Mouse (Mus musculus) embryonic fibroblast, embryonic 13.5 days (primary cell): ENCODE results near the gene Cyp2c23. TPM values are rescaled to one million over a fixed set of nuclear protein-coding genes. Genes with fewer than 3 reads are reported as not detected.

ENCODE experiments used
- H3K27ac ChIP-seq: 2 replicates; pipeline ENCODE4 v1.5.1; 2012; ENCODE audit warnings: low read length, control low read depth, inconsistent platforms; ENCODE audit not compliant: insufficient read depth
- H3K4me1 ChIP-seq: 2 replicates; pipeline ENCODE4 v1.6.1; 2011; ENCODE audit warnings: low read length; ENCODE audit not compliant: control insufficient read depth, insufficient read depth
- H3K4me3 ChIP-seq: 2 replicates; pipeline ENCODE4 v1.5.1; 2011; ENCODE audit warnings: mild to moderate bottlenecking, control low read depth, low read length; ENCODE audit not compliant: insufficient read depth
- CTCF ChIP-seq: IDR thresholded peaks from 2 replicates; pipeline ENCODE4 v1.5.1; 2011; ENCODE audit warnings: mild to moderate bottlenecking, control low read depth, low read length, moderate library complexity, borderline replicate concordance; ENCODE audit not compliant: insufficient read depth
- POLR2A ChIP-seq: IDR thresholded peaks from 2 replicates; pipeline ENCODE4 v1.6.1; 2011; ENCODE audit warnings: low read depth, mild to moderate bottlenecking, control low read depth, low read length, moderate library complexity
- polyA plus RNA-seq: library from polyadenylated mRNA; stranded (reverse); fragments of >200 nt; gene quantifications from 2 replicates; pipeline ENCODE4 v1.2.4, GENCODE M21; 2011; ENCODE audit warnings: low read depth; ENCODE audit not compliant: missing spikeins, insufficient read length

Cyp2c23 gene
- polyA plus RNA-seq, 1 experiment: not detected

DNA sequence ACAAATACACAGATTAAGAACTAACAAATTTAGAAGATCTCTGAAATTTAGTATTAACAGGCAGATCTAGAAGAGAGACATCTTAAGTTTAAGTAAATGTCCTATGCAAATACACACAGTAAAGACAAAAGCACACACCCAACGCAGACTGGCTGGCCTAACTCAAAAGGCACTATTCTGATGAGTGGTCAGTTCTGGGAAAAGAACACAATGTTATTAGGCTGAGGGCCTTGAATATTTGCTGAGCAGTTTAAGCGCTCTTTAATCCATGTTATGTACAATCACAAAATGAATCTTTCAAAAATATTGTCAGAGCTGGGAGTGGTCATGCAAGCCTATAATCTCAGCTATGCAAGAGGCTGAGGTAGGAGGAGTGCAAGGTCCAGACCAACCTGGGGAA, 35.7 kb upstream of the Cyp2c23 start:
- TF ChIP-seq CTCF: no peak
- no peak for TF ChIP-seq POLR2A
- Histone ChIP-seq H3K27ac (no peak overlapping the region), H3K4me3 (no peak overlapping the region), H3K4me1 (peaks cover 3% of the 10 kb centered on the region; the same call in 1 of the 2 replicates)

- TF ChIP-seq POLR2A: no peak
- no peak for TF ChIP-seq CTCF
- Histone ChIP-seq H3K4me3 (no peak overlapping the region), H3K4me1 (peaks cover 3% of the 10 kb centered on the region; the same call in 1 of the 2 replicates), H3K27ac (no peak overlapping the region)
Observed at GRCm38 (mm10) chr19:44063773-44064172, 34.8 kb upstream of the Cyp2c23 start.

GRCm38 (mm10) chr19:44060226-44060625, 31.2 kb upstream of the Cyp2c23 start:
- H3K4me1 ChIP-seq: 0 out of 2 replicates have a peak, but pooled peaks cover 3% of the 10 kb centered on the region
- TF ChIP-seq POLR2A (no peak), CTCF (no peak)
- H3K27ac ChIP-seq: no peak overlapping the region
- H3K4me3 ChIP-seq: no peak overlapping the region

GRCm38 (mm10) chr19:44055173-44055826, 26.3 kb upstream of the Cyp2c23 start:
- TF ChIP-seq POLR2A: no peak
- no peak for TF ChIP-seq CTCF
- no peaks in the 10 kb centered on the region for H3K4me1 ChIP-seq
- H3K27ac ChIP-seq: no peak overlapping the region
- no peak overlapping the region for H3K4me3 ChIP-seq

DNA sequence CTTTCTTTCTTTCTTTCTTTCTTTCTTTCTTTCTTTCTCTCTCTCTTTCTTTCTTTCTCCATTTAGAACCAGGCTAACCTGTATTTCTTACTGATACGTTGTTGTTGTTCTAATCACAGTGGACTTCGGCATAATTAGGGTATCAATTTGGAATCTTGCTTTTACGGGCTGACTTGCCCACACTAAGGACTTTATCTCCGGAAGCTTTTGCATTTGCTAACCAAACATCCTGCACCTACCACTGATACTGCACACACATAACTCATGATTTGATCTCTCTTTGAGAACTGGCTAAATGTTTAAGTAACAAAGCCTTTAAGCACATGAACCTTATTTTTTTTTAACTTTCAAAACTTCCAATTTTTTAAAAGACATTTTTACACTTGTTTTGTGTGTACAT, 21.4 kb upstream of the Cyp2c23 start:
- H3K4me1 ChIP-seq: no peaks in the 10 kb centered on the region
- TF ChIP-seq POLR2A (no peak), CTCF (no peak)
- H3K27ac ChIP-seq: no peak overlapping the region
- no peak overlapping the region for H3K4me3 ChIP-seq

- no peaks in the 10 kb centered on the region for H3K4me1 ChIP-seq
- H3K27ac ChIP-seq: no peak overlapping the region
- no peak overlapping the region for H3K4me3 ChIP-seq
- no peak for TF ChIP-seq POLR2A
- no peak for TF ChIP-seq CTCF
Observed at GRCm38 (mm10) chr19:44049282-44049681, 20.3 kb upstream of the Cyp2c23 start.

- Histone ChIP-seq H3K4me3 (no peak overlapping the region), H3K4me1 (no peaks in the 10 kb centered on the region), H3K27ac (no peak overlapping the region)
- no peak for TF ChIP-seq POLR2A
- no peak for TF ChIP-seq CTCF
Observed at GRCm38 (mm10) chr19:44045847-44046246, 16.8 kb upstream of the Cyp2c23 start.

- no peak overlapping the region for H3K4me3 ChIP-seq
- no peaks in the 10 kb centered on the region for H3K4me1 ChIP-seq
- TF ChIP-seq CTCF: no peak
- no peak for TF ChIP-seq POLR2A
- H3K27ac ChIP-seq: no peak overlapping the region
Observed at GRCm38 (mm10) chr19:44042121-44042520, 13.1 kb upstream of the Cyp2c23 start.

GRCm38 (mm10) chr19:44033396-44033795, 4.4 kb upstream of the Cyp2c23 start:
- Histone ChIP-seq H3K27ac (no peak overlapping the region), H3K4me1 (no peaks in the 10 kb centered on the region), H3K4me3 (no peak overlapping the region)
- no peak for TF ChIP-seq CTCF
- no peak for TF ChIP-seq POLR2A

- TF ChIP-seq CTCF: no peak
- no peak for TF ChIP-seq POLR2A
- no peak overlapping the region for H3K27ac ChIP-seq
- H3K4me1 ChIP-seq: no peaks in the 10 kb centered on the region
- no peak overlapping the region for H3K4me3 ChIP-seq
Observed at GRCm38 (mm10) chr19:44032046-44032744, 3.2 kb upstream of the Cyp2c23 start.
